Mouse (Mus musculus): ENCODE measurements around the gene Ccdc84. TPM values are rescaled to one million over a fixed set of nuclear protein-coding genes. Genes with fewer than 3 reads are reported as not detected.
"Not testable (repeated sequence)": the region's sequence is repeated elsewhere in the genome, so short reads cannot be mapped to it uniquely, and the experiment has no call there.

Gene Ccdc84
- total RNA-seq, 2 experiments from 2014 or later, result 17.6 to 20.7 TPM

DNA sequence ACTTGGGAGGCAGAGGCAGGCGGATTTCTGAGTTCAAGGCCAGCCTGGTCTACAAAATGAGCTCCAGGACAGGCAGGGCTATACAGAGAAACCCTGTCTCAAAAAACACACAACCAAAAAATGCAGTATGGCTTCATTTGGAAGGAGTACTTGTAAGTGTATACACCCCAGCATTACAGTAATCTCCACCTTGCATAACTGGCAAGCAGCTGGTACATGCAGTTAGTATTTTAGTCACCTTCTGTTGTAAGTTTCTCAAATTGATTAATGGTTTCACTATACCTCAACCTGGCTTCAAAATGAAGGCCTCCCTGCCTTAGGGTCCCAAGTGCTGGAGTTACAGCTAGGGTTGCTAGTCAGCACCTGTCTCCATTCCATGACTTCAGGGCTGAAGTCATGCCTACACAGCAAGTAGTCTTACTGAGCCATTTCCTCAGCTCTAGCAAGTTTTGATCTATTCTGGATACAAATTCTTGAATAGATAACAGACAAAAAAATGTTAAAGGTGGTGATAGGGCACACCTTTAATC, 6.7 kb downstream of the Ccdc84 start:
- intact Hi-C loops (cut with DNase I), result no loop called here
- no peak for DNase-seq (ENCODE audit: low spot score in 2 of 2)

DNA sequence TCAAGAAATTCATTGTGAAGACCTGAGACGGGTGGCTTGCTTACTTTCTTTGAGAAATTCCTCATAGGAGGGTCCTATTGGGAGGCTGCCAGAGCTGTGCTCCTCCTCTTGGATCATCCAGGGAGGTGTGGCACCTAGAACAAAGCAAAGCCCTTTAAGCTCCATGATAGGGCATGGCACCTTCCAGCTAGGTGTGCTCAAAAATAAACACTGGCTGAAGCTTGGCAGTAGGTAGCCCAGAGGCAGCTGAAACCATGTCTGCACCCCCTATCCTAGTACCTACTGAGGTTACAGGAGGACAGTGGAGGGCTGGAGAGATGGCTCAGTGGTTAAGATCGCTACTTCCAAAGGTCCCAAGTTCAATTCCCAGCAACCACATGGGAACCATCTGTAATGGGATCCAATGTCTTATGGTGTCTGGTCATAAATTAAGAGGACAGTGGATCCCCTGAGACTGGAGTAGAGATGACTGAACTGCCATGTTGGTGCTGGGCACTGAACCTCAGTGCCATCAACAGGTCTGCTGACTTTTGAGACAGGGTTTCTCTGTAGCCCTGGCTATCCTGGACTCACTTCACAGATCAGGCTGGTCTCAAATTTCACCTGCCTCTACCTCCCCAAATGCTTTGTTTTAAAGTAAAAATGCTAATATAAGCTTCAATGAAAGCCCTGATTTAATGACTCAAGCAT, 7.6 kb downstream of the Ccdc84 start:
- DNase-seq (ENCODE audit: low spot score in 2 of 2), result no peak
- intact Hi-C loops (cut with DNase I), result no loop called here

DNA sequence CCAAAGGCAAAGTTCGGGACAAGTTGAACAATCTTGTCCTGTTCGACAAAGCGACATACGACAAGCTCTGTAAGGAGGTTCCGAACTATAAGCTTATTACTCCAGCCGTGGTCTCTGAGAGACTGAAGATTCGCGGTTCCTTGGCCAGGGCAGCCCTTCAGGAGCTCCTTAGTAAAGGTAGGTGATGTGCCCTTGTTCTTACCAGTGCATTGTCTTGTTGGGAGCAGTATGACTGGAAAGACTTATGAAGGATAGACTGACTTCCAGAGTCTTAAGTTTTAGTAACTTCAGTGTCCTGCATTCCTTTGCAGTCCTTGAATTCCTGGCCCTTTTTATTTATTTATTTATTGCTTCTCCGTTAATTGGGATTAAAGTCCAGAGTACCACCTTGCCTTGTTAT, 9.7 kb downstream of the Ccdc84 start:
- intact Hi-C loops (cut with DNase I); DNase-seq (ENCODE audit: low spot score in 2 of 2): not testable (repeated sequence)

DNA sequence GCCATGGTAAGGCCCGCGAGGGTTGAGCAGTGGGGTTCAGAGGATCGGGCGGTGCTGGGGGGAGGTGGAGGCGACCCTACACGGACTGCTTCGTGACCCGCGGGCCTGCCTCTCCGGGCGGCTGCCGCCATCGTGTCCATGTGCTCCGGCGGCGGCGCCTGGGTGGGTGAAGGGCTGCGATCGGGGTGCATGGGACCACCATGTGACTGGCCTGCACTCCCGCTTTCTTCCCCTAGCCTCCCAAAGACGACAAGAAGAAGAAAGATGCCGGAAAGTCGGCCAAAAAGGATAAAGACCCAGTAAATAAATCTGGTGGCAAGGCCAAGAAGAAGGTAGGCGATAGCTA, 10.6 kb downstream of the Ccdc84 start:
- intact Hi-C loops (cut with DNase I), result no loop called here
- no peak for DNase-seq (ENCODE audit: low spot score in 2 of 2)

DNA sequence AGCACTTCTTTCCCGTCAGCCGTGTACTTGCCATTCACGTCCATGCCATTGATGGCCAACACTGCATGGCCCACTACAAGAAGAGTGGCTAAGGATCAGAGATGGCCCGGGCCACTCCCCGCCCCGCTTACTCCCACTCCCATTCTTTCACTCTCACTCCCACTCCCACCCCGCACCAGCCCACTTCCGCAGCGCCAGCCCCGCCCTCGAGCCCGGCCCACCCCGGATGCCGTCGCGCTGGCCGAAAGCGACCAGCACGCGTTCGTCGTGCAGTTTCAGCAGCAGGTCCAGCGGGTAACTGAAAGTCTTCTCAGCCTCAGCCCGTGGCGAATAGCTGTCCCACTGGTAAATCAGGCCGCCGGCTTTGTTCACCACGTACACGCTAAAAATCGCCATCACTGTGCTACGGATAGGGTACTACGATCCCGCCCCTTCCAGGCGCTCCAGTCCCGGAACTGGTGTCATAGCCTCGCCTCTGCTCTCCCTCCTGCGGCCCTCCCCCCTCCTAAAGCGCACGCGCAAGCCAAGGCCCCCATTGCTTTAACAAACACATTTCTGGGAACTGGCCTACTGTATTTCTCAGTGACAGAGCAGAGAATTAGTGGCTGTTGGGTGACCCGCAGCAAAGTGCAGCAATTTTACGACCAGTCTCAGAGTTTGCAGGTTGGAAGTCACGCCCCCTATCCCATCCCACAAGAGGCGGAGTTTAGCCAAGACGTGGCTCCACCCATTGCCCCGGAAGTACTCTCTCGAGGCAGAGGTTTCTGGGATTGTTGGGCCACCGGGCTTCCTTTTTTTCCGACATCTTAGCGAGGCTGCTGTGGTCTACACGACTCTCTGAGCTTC, 11.2 kb downstream of the Ccdc84 start, which contains the start of the genes Rps25 and Trappc4:
Gene Rps25, plus strand, starts transcription at position 234 of the 846 bp plus-strand sequence.
Gene Trappc4, minus strand, starts transcription at position 695 of the 846 bp plus-strand sequence.
- DNase-seq (ENCODE audit: low spot score in 2 of 2), result peak; percentile 91
- intact Hi-C loops (cut with DNase I), result no loop called here

DNA sequence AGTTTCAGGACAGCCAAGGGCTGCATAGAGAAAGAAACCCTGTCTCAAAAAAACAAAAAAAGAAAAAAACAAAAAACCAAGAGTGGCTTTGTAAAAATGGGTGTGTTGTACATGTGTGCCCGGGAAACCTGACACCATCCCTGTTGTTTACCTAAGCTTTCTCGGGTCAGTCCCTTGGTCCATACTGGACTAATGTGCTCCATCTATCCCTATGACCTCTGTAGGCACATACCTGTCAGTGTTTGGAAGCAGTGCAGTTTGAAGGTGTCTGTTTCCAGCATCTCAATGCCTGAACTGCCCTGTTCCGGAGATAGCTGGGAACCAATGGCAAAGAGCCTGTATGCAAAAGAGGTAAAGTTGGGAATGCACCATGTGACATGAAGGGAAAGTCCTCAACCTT, 13.4 kb downstream of the Ccdc84 start:
- intact Hi-C loops (cut with DNase I), result no loop called here
- DNase-seq (ENCODE audit: low spot score in 2 of 2), result no peak

DNA sequence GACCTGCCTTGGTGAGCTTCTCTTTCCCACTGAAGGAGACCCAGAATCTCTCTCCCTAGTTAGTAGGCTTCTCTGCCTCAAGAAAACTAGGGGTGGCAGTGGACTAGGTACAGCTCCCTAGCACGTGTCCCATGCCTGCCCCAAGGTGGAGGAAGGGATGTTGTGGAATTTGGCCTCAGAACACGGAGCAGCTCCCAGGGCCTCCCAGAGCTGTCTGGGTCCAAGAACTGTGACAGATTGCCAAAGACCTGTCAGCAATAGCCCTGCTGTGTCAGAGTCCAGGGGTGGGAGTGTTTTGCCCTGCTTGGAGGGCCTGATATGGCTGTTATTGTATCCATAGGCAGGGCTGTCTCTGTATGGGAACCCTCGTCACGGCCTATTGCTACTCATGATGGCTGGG, 17.3 kb downstream of the Ccdc84 start:
- DNase-seq (ENCODE audit: low spot score in 2 of 2), result no peak
- intact Hi-C loops (cut with DNase I), result no loop called here

DNA sequence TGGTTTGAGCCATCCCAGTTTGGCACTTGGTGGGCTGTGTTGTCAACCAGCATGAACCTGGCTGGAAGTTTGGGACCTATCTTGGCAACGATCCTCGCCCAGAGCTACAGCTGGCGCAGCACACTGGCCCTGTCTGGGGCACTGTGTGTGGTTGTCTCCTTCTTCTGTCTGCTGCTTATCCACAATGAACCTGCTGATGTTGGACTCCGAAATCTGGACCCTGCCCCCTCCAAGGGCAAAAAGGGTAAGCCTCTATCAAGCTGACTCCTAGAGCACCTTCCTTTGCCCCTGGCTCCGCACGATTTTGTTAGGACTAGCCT, 18.6 kb downstream of the Ccdc84 start:
- no peak for DNase-seq (ENCODE audit: low spot score in 2 of 2)
- intact Hi-C loops (cut with DNase I), result loop anchor here (10.0 kb wide), 1 partner anchor 415 kb away; no protein-coding TSS in a partner anchor

DNA sequence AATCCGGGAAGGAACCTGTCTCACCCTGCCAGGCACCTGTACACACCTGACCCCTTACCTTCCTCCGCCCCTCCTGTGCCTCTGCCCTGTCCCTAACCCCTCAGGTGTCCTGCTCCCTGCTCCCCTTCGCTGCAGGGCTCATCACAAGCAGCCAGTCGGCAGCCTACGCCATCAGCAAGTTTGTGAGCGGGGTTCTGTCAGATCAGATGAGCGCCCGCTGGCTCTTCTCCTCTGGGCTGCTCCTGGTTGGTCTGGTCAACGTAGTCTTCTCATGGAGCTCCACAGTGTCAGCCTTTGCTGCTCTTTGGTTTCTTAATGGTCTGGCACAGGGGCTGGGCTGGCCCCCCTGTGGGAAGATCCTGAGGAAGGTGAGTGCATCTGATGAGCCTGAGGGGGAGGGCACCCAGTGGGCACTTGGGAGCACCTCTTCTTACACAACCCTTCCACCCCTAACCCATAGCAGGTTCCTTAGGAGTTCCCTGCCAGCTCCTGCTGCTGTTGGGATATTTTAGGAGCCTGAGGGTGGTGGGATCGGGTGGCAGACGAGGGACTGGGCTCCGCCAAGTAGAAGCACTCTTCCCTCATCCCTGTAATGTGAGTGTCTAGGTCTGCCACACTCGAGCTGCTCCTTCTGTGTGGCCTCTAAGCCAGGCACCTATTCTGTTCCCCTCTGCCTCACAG, 19.1 kb downstream of the Ccdc84 start:
- intact Hi-C loops (cut with DNase I), result loop anchor here (10.0 kb wide), 1 partner anchor 414 kb away; no protein-coding TSS in a partner anchor
- peak in 1 of 2 experiments; percentile 11 for DNase-seq (ENCODE audit: low spot score in 2 of 2)

DNA sequence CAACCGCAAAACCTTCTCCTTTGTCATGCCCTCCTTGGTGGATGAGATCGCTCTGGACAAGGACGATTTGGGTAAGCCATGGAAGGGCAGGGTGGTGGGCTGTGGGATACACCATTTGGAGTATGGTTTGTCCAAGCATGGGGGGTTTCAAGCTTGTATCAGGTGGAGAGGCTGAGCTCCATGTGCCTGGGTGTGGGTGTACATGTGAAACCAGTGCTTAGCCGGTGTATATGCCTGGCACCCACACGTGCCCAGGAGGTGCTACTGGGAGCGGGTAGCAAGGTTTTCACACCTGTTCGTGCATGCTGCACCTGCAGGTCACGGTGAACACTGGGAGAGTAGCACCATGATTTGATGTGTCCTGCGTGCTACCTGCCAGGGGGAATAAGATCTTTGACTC, 19.8 kb downstream of the Ccdc84 start:
- intact Hi-C loops (cut with DNase I), result loop anchor here (10.0 kb wide), 1 partner anchor 414 kb away; no protein-coding TSS in a partner anchor
- peak in 1 of 2 experiments; percentile 18 for DNase-seq (ENCODE audit: low spot score in 2 of 2)

DNA sequence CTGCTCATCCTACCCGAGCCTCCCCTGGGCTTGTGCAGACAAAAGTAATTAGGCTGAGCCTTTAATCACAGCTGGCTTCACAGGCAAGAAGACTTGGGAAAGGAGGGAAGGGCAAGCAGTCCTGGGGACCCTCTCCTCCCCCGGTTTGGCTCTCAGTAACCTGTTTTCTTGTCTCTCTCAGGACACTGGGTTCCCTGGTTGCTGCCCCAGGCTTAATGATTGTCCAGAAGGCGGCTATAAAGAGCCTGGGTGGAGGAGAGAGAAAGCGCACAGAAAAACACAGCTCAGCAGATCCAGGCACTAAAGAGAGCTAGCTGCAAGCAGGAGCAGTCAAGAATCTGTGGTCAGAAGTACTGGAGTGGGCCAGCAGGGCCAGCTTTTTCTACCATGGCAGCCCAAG, 20.3 kb downstream of the Ccdc84 start:
- intact Hi-C loops (cut with DNase I), result loop anchor here (10.0 kb wide), 1 partner anchor 413 kb away; no protein-coding TSS in a partner anchor
- DNase-seq (ENCODE audit: low spot score in 2 of 2), result peak in 1 of 2 experiments; percentile 22

DNA sequence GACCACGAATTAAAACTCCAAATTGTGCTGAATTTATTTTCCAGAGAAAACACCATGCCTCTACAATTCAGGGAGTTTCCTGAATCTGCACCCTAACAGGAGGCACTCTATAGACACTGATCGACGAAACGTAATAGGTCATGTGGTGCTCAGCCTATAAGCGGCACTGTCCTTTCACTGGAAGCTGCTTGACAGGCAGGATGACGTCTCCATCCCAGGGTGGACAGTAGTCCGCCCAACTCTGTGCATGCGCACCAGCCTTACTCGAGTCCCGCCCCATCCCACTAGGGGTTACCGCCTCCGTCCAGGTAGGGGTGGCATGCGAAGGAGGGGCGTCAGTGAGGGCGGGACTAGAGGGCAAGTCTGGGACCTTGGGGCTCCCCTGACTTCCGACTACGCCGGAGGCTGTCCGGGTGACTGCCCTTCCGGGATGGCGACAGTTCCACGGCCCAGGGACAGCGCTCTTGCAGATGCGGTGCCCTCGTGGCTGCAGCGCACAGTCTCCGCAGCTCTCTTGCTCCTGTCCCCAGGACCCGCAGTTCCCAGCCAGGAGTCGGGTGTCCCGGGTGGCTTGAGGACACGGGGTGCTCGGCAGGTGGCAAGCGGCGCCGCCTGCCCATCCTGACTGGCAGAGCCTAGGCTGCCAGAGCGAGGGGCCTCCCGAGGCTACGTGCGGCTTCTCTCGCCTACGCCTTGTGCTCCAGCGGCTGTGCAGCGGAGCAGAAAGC, 21.5 kb downstream of the Ccdc84 start, which contains the start of gene Slc37a4:
Gene Slc37a4, plus strand, starts transcription at position 169 of the 728 bp plus-strand sequence.
- DNase-seq (ENCODE audit: low spot score in 2 of 2), result peak; percentile 92
- intact Hi-C loops (cut with DNase I), result loop anchor here (10.0 kb wide), 1 partner anchor 412 kb away; no protein-coding TSS in a partner anchor

DNA sequence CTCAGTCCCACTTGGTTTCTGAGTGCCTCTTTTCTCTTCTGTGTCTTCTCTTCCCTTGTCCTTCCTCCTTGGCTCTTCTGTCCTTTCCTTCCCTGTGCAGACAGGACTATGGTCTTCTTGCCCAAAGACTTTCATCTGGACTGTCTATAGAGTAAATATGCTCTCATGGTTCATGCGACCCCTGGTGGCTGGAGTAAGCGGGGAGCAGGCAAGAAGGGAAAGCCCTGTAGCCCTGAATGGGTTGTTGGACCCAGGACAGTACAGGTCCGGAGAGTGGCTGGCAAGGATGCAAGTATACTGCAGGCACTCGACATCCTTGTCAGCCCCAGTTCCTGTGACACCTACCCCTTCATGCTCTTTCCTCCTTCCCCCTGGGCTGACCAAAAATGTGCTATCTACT, 26.9 kb downstream of the Ccdc84 start:
- peak; percentile 33 to 46 for DNase-seq (ENCODE audit: low spot score in 2 of 2)
- intact Hi-C loops (cut with DNase I), result loop anchor here (5.0 to 10.0 kb wide), 2 partner anchors 264 to 407 kb away; no protein-coding TSS in a partner anchor

DNA sequence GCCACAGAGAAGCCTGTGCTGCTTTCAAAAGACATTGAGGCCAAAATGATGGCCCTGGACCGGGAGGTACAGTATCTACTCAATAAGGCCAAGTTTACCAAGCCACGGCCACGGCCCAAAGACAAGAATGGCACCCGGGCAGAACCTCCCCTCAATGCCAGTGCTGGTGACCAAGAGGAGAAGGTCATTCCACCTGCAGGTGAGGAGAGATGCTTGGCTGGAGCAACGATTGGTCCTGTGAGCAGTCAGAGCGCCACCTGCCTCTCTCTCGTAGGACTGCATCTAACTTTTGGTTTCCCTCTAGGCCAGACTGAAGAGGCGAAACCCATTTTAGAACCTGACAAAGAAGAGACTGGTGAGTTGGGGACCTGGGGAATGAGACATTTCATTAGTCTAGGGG, 29.1 kb downstream of the Ccdc84 start:
- no peak for DNase-seq (ENCODE audit: low spot score in 2 of 2)
- intact Hi-C loops (cut with DNase I), result no loop called here

DNA sequence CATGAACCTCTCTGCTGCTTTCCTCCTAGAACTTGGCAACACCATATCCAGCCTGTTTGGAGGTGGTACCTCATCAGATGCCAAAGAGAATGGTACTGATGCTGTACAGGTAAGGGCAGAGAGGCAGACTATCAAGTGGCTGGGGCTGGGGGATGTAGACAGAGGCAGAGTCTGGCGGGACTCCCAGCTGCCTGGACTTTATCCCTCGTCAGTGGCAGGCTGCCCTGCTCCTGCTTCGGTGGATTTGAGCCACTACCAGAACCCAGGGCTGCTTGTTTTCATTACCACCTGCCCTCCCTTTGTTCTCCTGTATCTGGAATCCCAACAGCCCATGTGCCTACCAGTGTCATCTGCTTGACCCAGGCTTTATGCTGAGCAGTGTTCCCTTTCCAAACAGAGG, 31.1 kb downstream of the Ccdc84 start:
- intact Hi-C loops (cut with DNase I), result no loop called here
- DNase-seq (ENCODE audit: low spot score in 2 of 2), result no peak

DNA sequence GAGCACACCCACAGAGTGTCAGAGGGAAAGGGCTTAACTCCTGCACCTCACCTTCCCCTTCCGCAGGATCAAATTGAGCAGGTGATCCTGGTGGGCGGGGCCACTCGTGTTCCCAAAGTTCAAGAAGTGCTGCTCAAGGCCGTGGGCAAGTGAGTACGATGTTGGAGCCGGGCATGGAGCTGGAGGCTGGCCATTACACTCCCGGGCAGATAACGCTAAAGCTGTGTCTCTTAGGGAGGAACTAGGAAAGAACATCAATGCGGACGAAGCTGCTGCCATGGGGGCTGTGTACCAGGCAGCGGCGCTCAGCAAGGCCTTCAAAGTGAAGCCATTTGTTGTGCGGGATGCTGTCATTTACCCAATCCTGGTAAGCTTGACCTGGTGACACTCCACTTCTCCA, 33.8 kb downstream of the Ccdc84 start:
- no peak for DNase-seq (ENCODE audit: low spot score in 2 of 2)
- intact Hi-C loops (cut with DNase I), result no loop called here

DNA sequence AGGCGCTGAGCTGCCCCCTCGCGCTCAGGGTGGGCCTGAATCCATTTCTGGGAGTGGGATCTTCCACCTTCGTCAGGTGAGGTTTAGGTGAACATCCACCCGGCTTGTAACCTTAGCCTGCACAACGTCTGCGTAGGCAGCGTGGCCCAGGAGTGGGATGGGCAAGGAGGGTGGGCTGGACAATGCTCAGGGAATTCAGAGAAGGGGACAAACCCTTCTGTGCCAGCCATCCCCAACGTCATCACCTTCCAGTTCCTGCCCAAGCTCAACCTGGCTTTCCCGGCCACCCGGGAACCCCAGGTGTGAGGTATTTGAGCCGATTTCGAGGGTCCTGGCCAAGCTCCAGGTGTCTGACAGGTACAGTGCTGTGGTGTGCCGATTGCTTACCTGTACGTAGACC, 38.5 kb downstream of the Ccdc84 start:
- DNase-seq (ENCODE audit: low spot score in 2 of 2), result no peak
- intact Hi-C loops (cut with DNase I), result no loop called here

DNA sequence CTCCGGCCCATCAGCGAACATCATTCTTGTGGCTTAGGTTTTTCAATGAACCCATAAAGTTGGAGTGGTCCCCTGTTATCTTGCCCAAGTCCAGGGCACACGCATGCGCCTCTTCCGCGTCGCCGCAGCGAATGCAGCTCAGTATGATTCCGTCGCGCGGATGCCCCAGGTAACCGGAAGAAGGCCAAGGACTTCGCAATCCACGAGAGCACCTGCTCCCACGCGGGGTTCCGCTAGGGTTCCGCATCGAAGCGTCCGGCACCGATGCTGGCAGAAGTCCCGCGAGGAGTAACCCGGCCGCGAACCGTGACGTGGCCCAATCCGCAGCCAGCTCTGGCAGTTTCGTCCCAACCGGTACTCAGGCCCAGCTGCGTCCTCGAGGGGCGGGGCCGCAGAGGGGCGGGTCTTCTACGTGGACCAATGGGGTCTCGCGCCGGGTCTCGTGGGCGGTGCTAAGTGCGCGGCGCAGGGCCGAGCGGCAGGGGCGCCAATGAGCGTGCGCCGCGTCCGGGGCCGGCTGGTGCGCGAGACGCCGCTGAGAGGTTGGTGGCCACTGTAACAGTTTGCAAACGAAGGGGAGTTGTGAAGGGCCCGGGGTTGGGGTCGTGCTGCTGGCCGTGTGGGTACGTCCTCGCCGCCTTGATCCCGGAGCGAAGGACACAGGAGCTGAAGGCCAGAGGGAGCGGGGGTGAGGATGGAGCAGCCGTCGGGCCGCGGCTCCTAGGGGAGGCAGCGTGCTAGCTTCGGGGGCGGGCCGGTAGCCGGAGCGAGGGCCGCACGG, 39.1 kb downstream of the Ccdc84 start, which contains the start of gene Hyou1:
Gene Hyou1, plus strand, starts transcription at position 437 of the 781 bp plus-strand sequence.
- peak; percentile 99 for DNase-seq (ENCODE audit: low spot score in 2 of 2)
- intact Hi-C loops (cut with DNase I), result no loop called here

All from left cerebral cortex, postnatal 36 days (tissue).